Mouse (Mus musculus) bone marrow macrophage, adult 2 months (primary cell): ENCODE measurements around the gene Bod1l.

ENCODE experiments used
- CTCF ChIP-seq: IDR thresholded peaks from 2 replicates; pipeline ENCODE4 v1.5.1; 2012; ENCODE audit warnings: low read depth, mild to moderate bottlenecking, low read length, moderate library complexity
- POLR2A ChIP-seq: IDR thresholded peaks from 2 replicates; pipeline ENCODE4 v1.6.1; 2012; ENCODE audit warnings: mild to moderate bottlenecking, low read depth, low read length, borderline replicate concordance

DNA sequence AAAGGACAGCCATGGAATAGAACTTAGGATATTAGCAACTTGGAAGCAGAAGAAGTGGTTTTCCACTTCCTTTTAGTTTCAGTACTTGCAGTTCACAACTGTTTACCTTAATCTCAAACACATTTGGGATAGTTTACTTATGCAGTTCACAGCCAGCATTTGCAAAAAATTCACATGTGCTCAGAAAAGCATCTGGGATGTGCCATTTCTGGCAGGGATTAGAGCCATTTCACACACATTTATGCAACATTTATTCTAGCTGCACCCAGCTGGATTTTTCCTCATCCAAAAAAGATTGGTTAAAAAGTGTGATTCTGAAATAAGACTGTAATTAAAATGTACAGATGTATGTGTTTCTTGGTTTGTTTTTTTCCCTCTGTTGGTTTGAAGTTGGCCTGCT, 49.7 kb downstream of the Bod1l start:
- no peak for TF ChIP-seq CTCF
- TF ChIP-seq POLR2A: no peak
